Mouse (Mus musculus) kidney, postnatal 0 days (tissue): ENCODE measurements around the gene Lin7a. TPM values are rescaled to one million over a fixed set of nuclear protein-coding genes. Genes with fewer than 3 reads are reported as not detected.

Source experiments
- ATAC-seq: fragments of 200-750 bp; cut with Nextera tagmentation; replicated peaks from 2 replicates; pipeline ENCODE4 v1.8.0; 2017; ENCODE audit warnings: low read depth, moderate number of reproducible peaks, moderate TSS enrichment, moderate library complexity; ENCODE audit not compliant: low FRiP score
- DNase-seq: peaks from one replicate; pipeline ENCODE4 v3.0.0-alpha.2; 2016; ENCODE audit warnings: low spot score
- H3K27ac ChIP-seq: fragments of 300-500 bp; sonication (generic); 2 replicates; pipeline ENCODE4 v1.5.1; 2014; ENCODE audit warnings: mild to moderate bottlenecking
- H3K27me3 ChIP-seq: fragments of 300-500 bp; sonication (generic); 2 replicates; pipeline ENCODE4 v1.6.1; 2014; ENCODE audit warnings: low read length, mixed read lengths; ENCODE audit not compliant: insufficient read depth
- H3K36me3 ChIP-seq: fragments of 300-500 bp; sonication (generic); 2 replicates; pipeline ENCODE4 v1.6.1; 2014; ENCODE audit warnings: low read length, mixed read lengths; ENCODE audit not compliant: insufficient read depth
- H3K4me1 ChIP-seq: fragments of 300-500 bp; sonication (generic); replicated peaks from 2 replicates; pipeline ENCODE4 v1.6.1; 2014; ENCODE audit warnings: antibody characterized with exemption, low read length, mixed read lengths; ENCODE audit not compliant: insufficient read depth
- H3K4me2 ChIP-seq: fragments of 300-500 bp; sonication (generic); 2 replicates; pipeline ENCODE4 v1.6.1; 2014; ENCODE audit warnings: mild to moderate bottlenecking, low read length, moderate library complexity, mixed read lengths
- H3K4me3 ChIP-seq: fragments of 300-500 bp; sonication (generic); replicated peaks from 2 replicates; pipeline ENCODE4 v1.5.1; 2014; ENCODE audit warnings: low read depth, low read length
- H3K9ac ChIP-seq: fragments of 300-500 bp; sonication (generic); 2 replicates; pipeline ENCODE4 v1.6.1; 2014; ENCODE audit warnings: low read depth, low read length
- H3K9me3 ChIP-seq: fragments of 300-500 bp; sonication (generic); replicated peaks from 2 replicates; pipeline ENCODE4 v1.6.1; 2016; ENCODE audit warnings: low read length, inconsistent platforms, mixed read lengths
- CTCF ChIP-seq: IDR thresholded peaks from 2 replicates; pipeline ENCODE4 v1.5.1; 2016; ENCODE audit warnings: antibody characterized with exemption, low read depth, mild to moderate bottlenecking, moderate library complexity
- WGBS: fragments of 180-500 bp; shearing (Covaris S2); extraction: QIAGEN DNeasy Blood & Tissue Kit; methylation state at CpG from one replicate; pipeline ENCODE4 v1.1.7; 2014; 5-methylcytosine and 5-hydroxymethylcytosine counted together
- polyA plus RNA-seq: library from polyadenylated mRNA; unstranded; fragments of >200 nt; fragmentation: Nextera tagmentation; extraction: Ambion mirVana; gene quantifications from 2 replicates; pipeline ENCODE4 v1.2.1, GENCODE M21; 2015

Gene Lin7a
- polyA plus RNA-seq, 1 experiment from 2014 or later: 0.54 TPM

DNA sequence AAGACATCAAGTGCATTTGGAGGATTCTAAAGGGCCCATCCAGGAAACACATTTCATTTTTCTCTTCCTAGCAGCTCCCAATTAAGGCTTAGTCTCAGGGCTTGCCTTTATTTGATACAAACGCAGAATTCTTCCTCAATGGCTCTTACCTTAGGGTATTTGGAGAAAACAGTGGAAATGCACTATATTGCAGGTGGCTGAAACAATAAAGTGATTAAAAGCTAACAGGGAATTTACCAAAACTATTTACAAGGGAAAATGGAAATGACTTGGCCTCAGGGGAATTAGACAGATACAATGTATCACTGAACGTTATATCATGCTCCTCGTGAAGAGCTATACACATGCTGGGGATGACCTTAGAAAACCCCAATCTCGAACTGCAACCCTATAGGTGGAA lies 35.3 kb upstream of the Lin7a start:
- no peak overlapping the region for H3K27ac ChIP-seq
- H3K9me3 ChIP-seq: no peaks in the 10 kb centered on the region
- no peak overlapping the region for H3K4me2 ChIP-seq
- DNase-seq (no peak), ATAC-seq (no peak)
- no peaks in the 10 kb centered on the region for H3K36me3 ChIP-seq
- WGBS: 81% methylated on average over 4 of the region's 4 CpGs
- H3K9ac ChIP-seq: no peak overlapping the region
- no peaks in the 10 kb centered on the region for H3K27me3 ChIP-seq
- TF ChIP-seq CTCF: no peak
- H3K4me3 ChIP-seq: no peak overlapping the region
- H3K4me1 ChIP-seq: no peaks in the 10 kb centered on the region

DNA sequence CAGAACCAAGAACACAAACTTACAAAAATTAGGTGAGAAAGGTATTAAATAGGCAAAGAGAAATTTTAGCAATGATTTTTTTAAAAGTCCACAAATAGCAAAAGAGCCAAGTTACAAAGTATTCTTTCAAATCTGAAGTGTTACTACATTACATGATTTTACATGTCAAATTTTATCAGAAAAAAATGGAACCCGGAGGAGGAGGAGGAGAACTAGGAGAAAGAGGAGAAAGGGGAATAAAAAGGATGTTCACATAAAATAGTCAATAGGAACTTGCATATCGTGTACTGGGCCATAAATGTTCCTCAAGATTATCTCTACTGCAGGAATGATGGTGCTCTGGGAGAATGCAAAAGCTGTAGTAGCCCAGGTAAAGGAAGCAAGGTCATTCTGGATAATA lies 34.4 kb upstream of the Lin7a start:
- 77% methylated on average over 2 of the region's 2 CpGs for WGBS
- H3K27ac ChIP-seq: no peak overlapping the region
- no peaks in the 10 kb centered on the region for H3K36me3 ChIP-seq
- H3K4me2 ChIP-seq: no peak overlapping the region
- no peaks in the 10 kb centered on the region for H3K4me1 ChIP-seq
- no peaks in the 10 kb centered on the region for H3K9me3 ChIP-seq
- no peaks in the 10 kb centered on the region for H3K27me3 ChIP-seq
- H3K4me3 ChIP-seq: no peak overlapping the region
- H3K9ac ChIP-seq: no peak overlapping the region
- no peak for ATAC-seq
- no peak for TF ChIP-seq CTCF
- no peak for DNase-seq

DNA sequence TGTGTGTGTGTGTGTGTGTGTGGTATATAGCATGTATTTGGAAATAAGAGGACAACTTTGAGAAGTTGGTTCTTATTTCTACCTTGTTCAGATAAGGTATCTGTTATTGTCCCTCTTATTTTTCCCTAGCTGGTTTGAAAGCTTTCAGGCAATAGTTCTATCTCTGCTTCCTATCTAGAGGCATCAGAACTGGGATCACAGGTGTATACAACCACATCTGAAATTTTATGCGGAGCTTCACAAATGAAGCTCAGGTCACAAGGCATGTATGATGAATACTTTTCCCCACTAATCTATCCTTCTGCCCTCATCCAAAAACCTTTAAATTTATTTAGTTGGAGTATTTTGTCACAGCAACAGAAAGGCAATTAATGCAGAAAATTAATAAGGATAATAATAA lies 33.8 kb upstream of the Lin7a start:
- no peak overlapping the region for H3K9ac ChIP-seq
- no peak for ATAC-seq
- no peaks in the 10 kb centered on the region for H3K9me3 ChIP-seq
- no peaks in the 10 kb centered on the region for H3K27me3 ChIP-seq
- DNase-seq: no peak
- H3K4me2 ChIP-seq: no peak overlapping the region
- H3K4me3 ChIP-seq: no peak overlapping the region
- H3K36me3 ChIP-seq: no peaks in the 10 kb centered on the region
- 97% methylated on average over 1 of the region's 1 CpGs for WGBS
- H3K27ac ChIP-seq: no peak overlapping the region
- TF ChIP-seq CTCF: no peak
- H3K4me1 ChIP-seq: no peaks in the 10 kb centered on the region

DNA sequence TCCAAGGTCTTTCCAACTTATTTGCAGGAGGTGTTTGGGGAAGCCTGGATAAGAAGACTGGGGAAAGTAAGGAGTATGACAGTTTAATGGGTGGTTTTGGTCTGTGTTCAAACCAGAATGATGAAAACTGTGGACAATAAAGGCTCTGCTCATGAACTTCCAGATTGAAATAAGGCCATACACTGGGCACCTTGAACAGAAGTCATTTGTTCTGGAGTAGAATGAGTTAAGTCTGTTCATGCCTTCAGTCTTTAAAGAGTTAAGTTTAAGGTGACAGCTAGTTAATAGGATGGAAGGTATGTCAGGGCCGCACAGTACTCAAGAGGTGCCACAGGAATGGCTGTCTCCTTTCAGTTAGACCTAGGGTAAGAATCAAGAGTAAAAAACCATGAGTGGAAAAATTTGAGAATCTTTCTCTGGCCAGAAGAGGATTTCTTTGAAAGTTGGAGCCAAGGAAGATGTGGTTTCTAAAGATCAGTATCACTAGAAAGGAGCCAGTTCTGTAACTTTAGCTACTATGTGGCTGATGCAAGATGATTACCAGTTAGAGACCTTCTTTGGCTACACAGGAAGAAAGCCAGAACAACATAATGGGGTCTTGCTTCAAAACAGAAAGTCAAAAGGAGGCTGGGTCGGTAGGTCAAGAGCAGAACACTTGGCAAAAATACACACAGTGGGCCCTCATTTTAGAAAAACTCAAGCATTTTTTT lies 33.2 kb upstream of the Lin7a start:
- no peak for DNase-seq
- Histone ChIP-seq H3K36me3 (no peaks in the 10 kb centered on the region), H3K9me3 (no peaks in the 10 kb centered on the region), H3K4me2 (no peak overlapping the region), H3K9ac (no peak overlapping the region), H3K4me3 (no peak overlapping the region), H3K27ac (no peak overlapping the region), H3K27me3 (no peaks in the 10 kb centered on the region), H3K4me1 (no peaks in the 10 kb centered on the region)
- no peak for ATAC-seq
- TF ChIP-seq CTCF: no peak
- 59% methylated on average over 2 of the region's 2 CpGs for WGBS

DNA sequence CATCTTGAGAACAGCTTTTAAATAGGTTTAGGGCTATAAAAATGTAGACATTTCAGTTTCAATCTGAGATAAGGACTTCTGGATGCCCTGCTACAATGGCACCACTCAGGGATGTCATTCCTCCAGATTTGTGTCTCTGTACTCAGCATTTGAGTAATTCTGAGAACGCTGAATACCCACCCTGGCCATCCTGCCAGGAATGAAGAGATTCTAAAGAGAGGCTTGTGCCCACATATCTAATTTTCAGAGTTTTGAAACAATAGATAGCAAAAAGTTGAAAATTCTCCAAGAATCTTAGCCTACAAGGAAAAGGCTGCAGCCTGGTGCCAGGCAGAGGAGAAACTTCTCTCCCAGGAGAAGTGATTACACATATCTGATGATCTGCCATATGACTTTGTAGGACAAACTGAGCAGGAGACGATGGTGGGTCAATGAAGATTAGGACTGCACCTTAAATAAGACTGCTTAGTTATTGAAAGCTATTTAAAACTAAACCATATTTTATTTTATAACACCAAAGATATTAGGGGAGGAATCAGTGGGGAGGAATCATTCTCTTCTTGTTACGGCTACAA lies 32.5 kb upstream of the Lin7a start:
- H3K27ac ChIP-seq: no peak overlapping the region
- no peak for ATAC-seq
- no peak overlapping the region for H3K4me3 ChIP-seq
- no peak overlapping the region for H3K4me2 ChIP-seq
- DNase-seq: no peak
- no peaks in the 10 kb centered on the region for H3K27me3 ChIP-seq
- WGBS: 63% methylated on average over 3 of the region's 3 CpGs
- H3K36me3 ChIP-seq: no peaks in the 10 kb centered on the region
- no peak for TF ChIP-seq CTCF
- H3K9ac ChIP-seq: no peak overlapping the region
- H3K9me3 ChIP-seq: no peaks in the 10 kb centered on the region
- H3K4me1 ChIP-seq: no peaks in the 10 kb centered on the region

DNA sequence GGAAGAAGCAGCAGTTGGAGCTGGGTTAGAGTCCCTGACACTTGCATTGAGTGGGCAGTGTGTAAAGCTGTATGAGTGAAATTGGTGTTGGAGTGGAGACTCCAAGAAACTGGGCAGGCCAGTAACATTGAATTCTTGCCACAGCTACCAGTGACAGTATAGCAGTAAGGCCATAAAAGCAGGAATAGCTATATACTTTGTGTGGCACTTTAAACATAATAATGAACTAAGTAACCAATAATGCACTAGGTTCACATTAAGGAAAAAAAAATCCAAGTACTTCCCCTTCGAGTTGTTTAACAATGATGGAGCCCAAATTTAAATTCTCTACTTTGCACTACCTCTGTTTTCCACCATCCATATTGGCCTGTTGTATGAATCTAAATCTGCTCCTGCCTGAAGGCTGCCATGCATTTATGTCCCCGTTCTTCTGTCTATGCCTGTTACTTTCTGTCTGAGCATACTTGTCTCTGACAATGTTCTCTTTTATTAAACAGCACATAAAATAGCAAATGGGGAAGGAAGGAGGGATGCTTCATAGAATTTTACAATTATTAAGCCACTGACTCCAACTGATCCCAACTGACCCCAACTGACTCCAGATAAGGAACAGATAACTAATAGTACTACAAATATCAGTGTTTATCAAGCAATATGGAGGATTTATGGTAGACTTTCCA lies 31.7 kb upstream of the Lin7a start:
- Histone ChIP-seq H3K36me3 (no peaks in the 10 kb centered on the region), H3K4me1 (no peaks in the 10 kb centered on the region), H3K27ac (no peak overlapping the region), H3K27me3 (no peaks in the 10 kb centered on the region), H3K9me3 (no peaks in the 10 kb centered on the region), H3K4me2 (no peak overlapping the region), H3K9ac (no peak overlapping the region), H3K4me3 (no peak overlapping the region)
- ATAC-seq (no peak), DNase-seq (no peak)
- WGBS: 79% methylated on average over 2 of the region's 2 CpGs
- no peak for TF ChIP-seq CTCF
